Mouse (Mus musculus): ENCODE measurements around the gene Prr27. TPM values are rescaled to one million over a fixed set of nuclear protein-coding genes. Genes with fewer than 3 reads are reported as not detected.

Gene Prr27
- polyA plus RNA-seq, 1 experiment, result 200 TPM

DNA sequence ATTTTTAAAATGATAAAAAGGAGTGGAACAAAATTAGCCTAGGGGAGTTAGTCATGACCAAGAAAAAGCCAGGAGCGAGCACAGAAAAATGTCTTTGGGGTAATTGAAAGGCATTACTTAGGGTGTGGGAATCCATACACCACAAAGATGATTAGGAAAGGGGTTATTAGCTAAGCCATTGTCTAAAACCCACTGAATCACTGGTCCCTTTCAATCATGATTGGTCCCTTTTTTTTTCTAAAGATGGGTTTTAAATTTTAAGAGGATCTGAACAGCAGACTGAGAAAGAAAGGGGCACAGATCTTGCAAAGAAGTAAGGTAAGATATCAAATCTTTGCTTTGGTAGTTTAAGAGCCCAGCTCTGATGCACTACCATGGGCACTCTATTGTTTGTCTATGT lies 59.2 kb downstream of the Prr27 start, which contains the start of gene Odam:
Odam (plus strand) TSS at position 301 of the 400 bp plus-strand sequence.
- TF ChIP-seq POLR2A (IDR thresholded peaks at IDR 0.05; ENCODE audit: control insufficient read depth, low read depth, low read length), result no peak
- TF ChIP-seq CTCF (IDR thresholded peaks at IDR 0.05; ENCODE audit: control insufficient read depth, insufficient read depth, insufficient replicate concordance, low read depth, low read length), result no peak
- H3K4me1 ChIP-seq (ENCODE audit: control insufficient read depth, insufficient read depth, low read length), result no peaks in the 10 kb centered on the region
- no peak within 1 kb of the TSS for H3K27ac ChIP-seq (ENCODE audit: control insufficient read depth, insufficient read depth, low read depth, low read length)
- H3K36me3 ChIP-seq (ENCODE audit: control insufficient read depth, insufficient read depth, low read length), result no peaks in the 10 kb centered on the region
- no peak within 1 kb of the TSS for H3K4me3 ChIP-seq (ENCODE audit: control insufficient read depth, low read depth, low read length)
- H3K27me3 ChIP-seq (ENCODE audit: control insufficient read depth, insufficient read depth, low read length), result no peaks in the 10 kb centered on the region

Other genes starting within 250 kb of the Prr27 start
- gene Sult1e1, start 234.1 kb upstream of the Prr27 start, polyA plus RNA-seq (2012; rRNA removed), result 0.99 and 1.5 TPM in 2 replicates
- gene Csn1s1, start 159.5 kb upstream of the Prr27 start, polyA plus RNA-seq (2012; rRNA removed), result not detected in 2 replicates
- 0.31 and 0.64 TPM in 2 replicates for gene Csn2, start 126.1 kb upstream of the Prr27 start, polyA plus RNA-seq (2012; rRNA removed)
- not detected in 2 replicates for gene Csn1s2a, start 51.1 kb upstream of the Prr27 start, polyA plus RNA-seq (2012; rRNA removed)
- gene Csn1s2b, start 17.6 kb upstream of the Prr27 start, polyA plus RNA-seq (2012; rRNA removed), result 0.44 and 0.46 TPM in 2 replicates
- gene Odam, start 59.3 kb downstream of the Prr27 start, polyA plus RNA-seq (2012; rRNA removed), result 4.6 TPM in 1 of 2 replicates, not detected in the other
- gene Csn3, start 99.9 kb downstream of the Prr27 start, polyA plus RNA-seq (2012; rRNA removed), result not detected in 2 replicates
- not detected in 2 replicates for gene 2310003L06Rik, start 143.8 kb downstream of the Prr27 start, polyA plus RNA-seq (2012; rRNA removed)
- not detected in 2 replicates for gene Gm28434, start 143.8 kb downstream of the Prr27 start, polyA plus RNA-seq (2012; rRNA removed)
- gene Cabs1, start 153.8 kb downstream of the Prr27 start, polyA plus RNA-seq (2012; rRNA removed), result 205 and 247 TPM in 2 replicates
- not detected in 2 replicates for gene Smr3a, start 176.9 kb downstream of the Prr27 start, polyA plus RNA-seq (2012; rRNA removed)